Mouse (Mus musculus) MEL (cell line): ENCODE measurements at regions not wholly inside any gene's neighbourhood (a gene's known extent, or its start where the extent isn't known, plus 50 kb on each side); places are given as distances from the start of the nearest gene placed in this dataset.

Experiments used
- EP300 ChIP-seq, 2 experiments: IDR thresholded peaks; 2 replicates each; pipeline ENCODE4 v1.6.1; 2011; ENCODE audit warnings: improper control_type of control experiment in 2 of 2, low read length in 2 of 2, low read depth in 1 of 2, mild to moderate bottlenecking in 1 of 2
- POLR2AphosphoS5 ChIP-seq: IDR thresholded peaks from 2 replicates; pipeline ENCODE4 v1.6.1; 2012; ENCODE audit warnings: low read depth, borderline replicate concordance, mild to moderate bottlenecking, inconsistent platforms, low read length, moderate library complexity, mixed read lengths
- USF2 ChIP-seq, 2 experiments: IDR thresholded peaks; 2 replicates each; pipeline ENCODE4 v1.6.1; 2011 to 2012; ENCODE audit warnings: improper control_type of control experiment in 2 of 2, low read length in 2 of 2, borderline replicate concordance in 1 of 2, inconsistent platforms in 1 of 2, low read depth in 1 of 2, mild to moderate bottlenecking in 1 of 2; ENCODE audit not compliant: insufficient read depth in 1 of 2

DNA sequence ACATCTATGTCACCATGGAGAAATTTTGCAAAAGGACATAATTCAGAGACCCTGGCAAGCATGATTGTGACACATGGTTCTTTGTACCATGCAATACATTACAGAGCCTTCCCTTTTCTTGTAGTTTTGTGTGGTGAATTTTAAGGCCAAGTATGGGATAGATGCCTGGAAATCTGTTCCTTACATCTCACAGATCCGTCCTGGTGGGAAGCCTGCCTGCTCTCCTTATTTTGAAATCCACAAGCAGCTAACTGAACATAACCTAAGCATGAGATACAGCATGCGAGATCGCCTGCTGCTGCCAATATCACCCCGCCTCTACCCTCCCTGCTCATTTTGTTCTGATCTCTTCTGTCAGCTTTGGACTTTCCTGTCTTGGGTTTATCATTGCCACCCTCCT, 618.3 kb upstream of the Adgrl4 start:
- no peak for TF ChIP-seq USF2 (IDR thresholded peaks at IDR 0.05; ENCODE audit: borderline replicate concordance in 1 of 2, insufficient read depth in 1 of 2, low read depth in 1 of 2, low read length in 2 of 2)
- TF ChIP-seq EP300 (IDR thresholded peaks at IDR 0.05; ENCODE audit: low read depth in 1 of 2, low read length in 2 of 2), result no peak
- no peak for TF ChIP-seq POLR2AphosphoS5
